Mouse (Mus musculus) embryonic fibroblast, embryonic 13.5 days (primary cell): Measurements from ENCODE around the gene Gm9803. TPM values are rescaled to one million over a fixed set of nuclear protein-coding genes. Genes with fewer than 3 reads are reported as not detected.

ENCODE experiments used
- H3K27ac ChIP-seq: 2 replicates; pipeline ENCODE4 v1.5.1; 2012; ENCODE audit warnings: low read length, control low read depth, inconsistent platforms; ENCODE audit not compliant: insufficient read depth
- H3K4me1 ChIP-seq: 2 replicates; pipeline ENCODE4 v1.6.1; 2011; ENCODE audit warnings: low read length; ENCODE audit not compliant: control insufficient read depth, insufficient read depth
- H3K4me3 ChIP-seq: 2 replicates; pipeline ENCODE4 v1.5.1; 2011; ENCODE audit warnings: mild to moderate bottlenecking, control low read depth, low read length; ENCODE audit not compliant: insufficient read depth
- CTCF ChIP-seq: IDR thresholded peaks from 2 replicates; pipeline ENCODE4 v1.5.1; 2011; ENCODE audit warnings: mild to moderate bottlenecking, control low read depth, low read length, moderate library complexity, borderline replicate concordance; ENCODE audit not compliant: insufficient read depth
- POLR2A ChIP-seq: IDR thresholded peaks from 2 replicates; pipeline ENCODE4 v1.6.1; 2011; ENCODE audit warnings: low read depth, mild to moderate bottlenecking, control low read depth, low read length, moderate library complexity
- polyA plus RNA-seq: library from polyadenylated mRNA; stranded (reverse); fragments of >200 nt; gene quantifications from 2 replicates; pipeline ENCODE4 v1.2.4, GENCODE M21; 2011; ENCODE audit warnings: low read depth; ENCODE audit not compliant: missing spikeins, insufficient read length

Gene Gm9803
- polyA plus RNA-seq, 1 experiment: 15.4 TPM

GRCm38 (mm10) chr10:43561311-43561710 lies 37.4 kb downstream of the Gm9803 start:
- Histone ChIP-seq H3K4me3 (no peak overlapping the region), H3K4me1 (no peaks in the 10 kb centered on the region), H3K27ac (no peak overlapping the region)
- no peak for TF ChIP-seq POLR2A
- no peak for TF ChIP-seq CTCF

Other genes starting within 250 kb of the Gm9803 start
- gene Bend3, start 45.3 kb upstream of the Gm9803 start, polyA plus RNA-seq: 7.8 and 8.8 TPM in 2 replicates
- 30.7 and 32.6 TPM in 2 replicates for gene 1700021F05Rik, start 16.9 kb downstream of the Gm9803 start, polyA plus RNA-seq
- 63.0 and 85.7 TPM in 2 replicates for gene Cd24a, start 54.2 kb downstream of the Gm9803 start, polyA plus RNA-seq